Mouse (Mus musculus) hematopoietic stem cell, adult 5-6 weeks (primary cell): ENCODE measurements around the gene Mybphl. TPM values are rescaled to one million over a fixed set of nuclear protein-coding genes. Genes with fewer than 3 reads are reported as not detected.
A peak's percentile ranks its signal among the peaks of the same experiment; 100 is the strongest.

ENCODE experiments used
- ATAC-seq, 2 experiments: fragments of 125-278 bp in 1 of 2; replicated peaks in 1 of 2; 2 replicates each; pipeline ENCODE4 v1.8.0; 2016 to 2017; ENCODE audit warnings: inconsistent platforms in 2 of 2, mild to moderate bottlenecking in 2 of 2, moderate number of reproducible peaks in 2 of 2, low read depth in 1 of 2, moderate TSS enrichment in 1 of 2; ENCODE audit not compliant: low FRiP score in 2 of 2, poor library complexity in 2 of 2, severe bottlenecking in 2 of 2, insufficient read depth in 1 of 2, low TSS enrichment in 1 of 2
- total RNA-seq: library from RNA; stranded (forward); fragments of 172-1452, 232-1000 nt; gene quantifications from 2 replicates; pipeline ENCODE4 v1.2.3, GENCODE M21; 2017

The Mybphl gene
- total RNA-seq, 1 experiment from 2014 or later: not detected

- ATAC-seq: peak; percentile 46 to 48; a peak in 3 of 4 replicates
These were observed 59.4 kb downstream of the Mybphl start for GRCm38 (mm10) chr3:108423844-108424801.

- ATAC-seq: no peak
These were observed 60.4 kb downstream of the Mybphl start for GRCm38 (mm10) chr3:108424944-108425623.

GRCm38 (mm10) chr3:108425624-108426018 is 60.9 kb downstream of the Mybphl start:
- no peak for ATAC-seq

Other genes with a start within 250 kb of the Mybphl start
- gene Gnai3, start 218.8 kb upstream of the Mybphl start, total RNA-seq: 140 and 171 TPM in 2 replicates
- not detected in 2 replicates for gene Gpr61, start 210.0 kb upstream of the Mybphl start, total RNA-seq
- gene Amigo1, start 178.6 kb upstream of the Mybphl start, total RNA-seq: 3.2 and 5.8 TPM in 2 replicates
- gene Cyb561d1, start 163.7 kb upstream of the Mybphl start, total RNA-seq: 7.7 and 9.5 TPM in 2 replicates
- gene Atxn7l2, start 154.0 kb upstream of the Mybphl start, total RNA-seq: 4.2 and 4.6 TPM in 2 replicates
- not detected in 2 replicates for gene Sypl2, start 138.3 kb upstream of the Mybphl start, total RNA-seq
- gene Psma5, start 108.0 kb upstream of the Mybphl start, total RNA-seq: 194 and 263 TPM in 2 replicates
- gene Sort1, start 80.8 kb upstream of the Mybphl start, total RNA-seq: 26.6 and 37.3 TPM in 2 replicates
- gene Psrc1, start 18.9 kb downstream of the Mybphl start, total RNA-seq: 27.6 and 39.3 TPM in 2 replicates
- gene Celsr2, start 50.6 kb downstream of the Mybphl start, total RNA-seq: 0.38 and 1.6 TPM in 2 replicates
- gene Sars, start 80.3 kb downstream of the Mybphl start, total RNA-seq: 216 and 455 TPM in 2 replicates
- not detected in 2 replicates for gene 1700013F07Rik, start 169.2 kb downstream of the Mybphl start, total RNA-seq
- gene 5330417C22Rik, start 171.6 kb downstream of the Mybphl start, total RNA-seq: 0.30 and 1.3 TPM in 2 replicates
- gene Tmem167b, start 197.6 kb downstream of the Mybphl start, total RNA-seq: 47.4 and 56.6 TPM in 2 replicates
- gene Taf13, start 206.8 kb downstream of the Mybphl start, total RNA-seq: 24.3 and 36.0 TPM in 2 replicates
- gene Wdr47, start 226.4 kb downstream of the Mybphl start, total RNA-seq: 8.4 and 11.5 TPM in 2 replicates